Mouse (Mus musculus) embryonic facial prominence, embryonic 14.5 days (tissue): ENCODE data around the gene Krtap3-2. TPM values are rescaled to one million over a fixed set of nuclear protein-coding genes. Genes with fewer than 3 reads are reported as not detected.
A peak's percentile ranks its signal among the peaks of the same experiment; 100 is the strongest.

Source experiments
- ATAC-seq: fragments of 200-750 bp; cut with Nextera tagmentation; 2 replicates; pipeline ENCODE4 v1.8.0; 2017; ENCODE audit warnings: low read depth, moderate number of reproducible peaks, moderate TSS enrichment
- DNase-seq: peaks from one replicate; pipeline ENCODE4 v3.0.0-alpha.2; 2015; ENCODE audit warnings: low spot score
- H3K27ac ChIP-seq: fragments of 300-500 bp; sonication (generic); replicated peaks from 2 replicates; pipeline ENCODE4 v1.5.1; 2014; ENCODE audit warnings: low read depth, mild to moderate bottlenecking, low read length, moderate library complexity
- H3K27me3 ChIP-seq: fragments of 300-500 bp; sonication (generic); replicated peaks from 2 replicates; pipeline ENCODE4 v1.6.1; 2014; ENCODE audit warnings: low read length; ENCODE audit not compliant: control insufficient read depth, insufficient read depth
- H3K36me3 ChIP-seq: fragments of 300-500 bp; sonication (generic); 2 replicates; pipeline ENCODE4 v1.6.1; 2014; ENCODE audit warnings: low read length, mixed read lengths; ENCODE audit not compliant: control insufficient read depth, insufficient read depth
- H3K4me1 ChIP-seq: fragments of 300-500 bp; sonication (generic); 2 replicates; pipeline ENCODE4 v1.6.1; 2014; ENCODE audit warnings: antibody characterized with exemption, low read length; ENCODE audit not compliant: control insufficient read depth, insufficient read depth
- H3K4me2 ChIP-seq: fragments of 300-500 bp; sonication (generic); 2 replicates; pipeline ENCODE4 v1.6.1; 2014; ENCODE audit warnings: low read depth, mild to moderate bottlenecking, low read length, moderate library complexity, mixed read lengths
- H3K4me3 ChIP-seq: fragments of 300-500 bp; sonication (generic); 2 replicates; pipeline ENCODE4 v1.5.1; 2014; ENCODE audit warnings: low read depth, mild to moderate bottlenecking, low read length
- H3K9ac ChIP-seq: fragments of 300-500 bp; sonication (generic); 2 replicates; pipeline ENCODE4 v1.6.1; 2014; ENCODE audit warnings: low read depth, mild to moderate bottlenecking, low read length, moderate library complexity, mixed read lengths
- H3K9me3 ChIP-seq: fragments of 300-500 bp; sonication (generic); 2 replicates; pipeline ENCODE4 v1.6.1; 2016; ENCODE audit warnings: low read length; ENCODE audit not compliant: control insufficient read depth
- WGBS: fragments of 180-500 bp; shearing (Covaris S2); extraction: QIAGEN DNeasy Blood & Tissue Kit; methylation state at CpG from one replicate; pipeline ENCODE4 v1.1.7; 2014; 5-methylcytosine and 5-hydroxymethylcytosine counted together
- polyA plus RNA-seq: library from polyadenylated mRNA; unstranded; fragments of >200 nt; fragmentation: Nextera tagmentation; extraction: Ambion mirVana; gene quantifications from 2 replicates; pipeline ENCODE4 v1.2.1, GENCODE M21; 2014

Gene Krtap3-2
- polyA plus RNA-seq, 1 experiment from 2014 or later: not detected

GRCm38 (mm10) chr11:99574106-99574505, 17.5 kb upstream of the Krtap3-2 start:
- Histone ChIP-seq H3K4me2 (peak overlapping the region; percentile 30), H3K27me3 (no peaks in the 10 kb centered on the region), H3K4me1 (no peaks in the 10 kb centered on the region), H3K36me3 (no peaks in the 10 kb centered on the region), H3K9ac (no peak overlapping the region), H3K4me3 (no peak overlapping the region), H3K27ac (no peak overlapping the region), H3K9me3 (no peaks in the 10 kb centered on the region)
- WGBS: 3% methylated on average over 7 of the region's 7 CpGs
- ATAC-seq (peak; percentile 87), DNase-seq (peak; percentile 77)

- ATAC-seq (no peak), DNase-seq (no peak)
- Histone ChIP-seq H3K36me3 (no peaks in the 10 kb centered on the region), H3K27ac (no peak overlapping the region), H3K9me3 (no peaks in the 10 kb centered on the region), H3K4me2 (no peak overlapping the region), H3K4me1 (no peaks in the 10 kb centered on the region), H3K27me3 (no peaks in the 10 kb centered on the region), H3K4me3 (no peak overlapping the region), H3K9ac (no peak overlapping the region)
- WGBS: 58% methylated on average over 4 of the region's 4 CpGs
Observed at GRCm38 (mm10) chr11:99573164-99573563, 16.5 kb upstream of the Krtap3-2 start.

- Histone ChIP-seq H3K36me3 (no peaks in the 10 kb centered on the region), H3K27ac (no peak within 1 kb of the TSS), H3K4me3 (no peak within 1 kb of the TSS), H3K9me3 (no peaks in the 10 kb centered on the region), H3K27me3 (no peaks in the 10 kb centered on the region), H3K4me2 (no peak within 1 kb of the TSS), H3K4me1 (no peaks in the 10 kb centered on the region), H3K9ac (no peak within 1 kb of the TSS)
- no peak for ATAC-seq
- no peak for DNase-seq
- 90% methylated on average over 7 of the region's 7 CpGs for WGBS
Observed at GRCm38 (mm10) chr11:99566530-99566929, 9.9 kb upstream of the Krtap3-2 start, which contains the start of gene Krtap3-1. Gene Krtap3-1, minus strand, starts transcription at chr11:99566630.

- WGBS: 76% methylated on average over 6 of the region's 6 CpGs
- no peaks in the 10 kb centered on the region for H3K9me3 ChIP-seq
- H3K36me3 ChIP-seq: no peaks in the 10 kb centered on the region
- ATAC-seq (no peak), DNase-seq (no peak)
- no peak overlapping the region for H3K27ac ChIP-seq
- H3K4me3 ChIP-seq: no peak overlapping the region
- no peaks in the 10 kb centered on the region for H3K4me1 ChIP-seq
- H3K9ac ChIP-seq: no peak overlapping the region
- no peak overlapping the region for H3K4me2 ChIP-seq
- no peaks in the 10 kb centered on the region for H3K27me3 ChIP-seq
Observed at GRCm38 (mm10) chr11:99562580-99562979, 5.9 kb upstream of the Krtap3-2 start.

- H3K9me3 ChIP-seq: no peaks in the 10 kb centered on the region
- H3K4me3 ChIP-seq: no peak within 1 kb of the TSS
- WGBS: 95% methylated on average over 9 of the region's 9 CpGs
- no peak for ATAC-seq
- H3K4me2 ChIP-seq: no peak within 1 kb of the TSS
- H3K4me1 ChIP-seq: no peaks in the 10 kb centered on the region
- H3K27ac ChIP-seq: no peak within 1 kb of the TSS
- DNase-seq: no peak
- no peaks in the 10 kb centered on the region for H3K27me3 ChIP-seq
- no peaks in the 10 kb centered on the region for H3K36me3 ChIP-seq
- H3K9ac ChIP-seq: no peak within 1 kb of the TSS
Observed at GRCm38 (mm10) chr11:99559366-99559765, 2.7 kb upstream of the Krtap3-2 start, which contains the start of gene Gm11939. Gene Gm11939, minus strand, starts transcription at chr11:99559466.

- no peak for ATAC-seq
- 79% methylated on average over 3 of the region's 3 CpGs for WGBS
- DNase-seq: peak; percentile 9
Observed at GRCm38 (mm10) chr11:99557976-99558745, 1.5 kb upstream of the Krtap3-2 start.

GRCm38 (mm10) chr11:99556195-99556594, 458 bp downstream of the Krtap3-2 start:
- ATAC-seq (no peak), DNase-seq (no peak)
- H3K4me2 ChIP-seq: no peak overlapping the region
- H3K9me3 ChIP-seq: no peaks in the 10 kb centered on the region
- no peaks in the 10 kb centered on the region for H3K4me1 ChIP-seq
- H3K9ac ChIP-seq: no peak overlapping the region
- H3K36me3 ChIP-seq: no peaks in the 10 kb centered on the region
- WGBS: 88% methylated on average over 2 of the region's 2 CpGs
- H3K27me3 ChIP-seq: no peaks in the 10 kb centered on the region
- H3K4me3 ChIP-seq: no peak overlapping the region
- H3K27ac ChIP-seq: no peak overlapping the region

More at GRCm38 (mm10) chr11:99557976-99558745, 1.5 kb upstream of the Krtap3-2 start:
- Histone ChIP-seq H3K27me3 (no peaks in the 10 kb centered on the region), H3K4me2 (no peak overlapping the region), H3K4me1 (no peaks in the 10 kb centered on the region), H3K9me3 (no peaks in the 10 kb centered on the region), H3K4me3 (no peak overlapping the region), H3K27ac (no peak overlapping the region), H3K9ac (no peak overlapping the region), H3K36me3 (no peaks in the 10 kb centered on the region)

- Histone ChIP-seq H3K4me3 (no peak within 1 kb of the TSS), H3K27ac (no peak within 1 kb of the TSS), H3K27me3 (no peaks in the 10 kb centered on the region), H3K4me1 (no peaks in the 10 kb centered on the region), H3K4me2 (no peak within 1 kb of the TSS), H3K9me3 (no peaks in the 10 kb centered on the region), H3K36me3 (no peaks in the 10 kb centered on the region), H3K9ac (no peak within 1 kb of the TSS)
- DNase-seq (no peak), ATAC-seq (no peak; the same call in 1 of the 2 replicates)
- WGBS: 74% methylated on average over 4 of the region's 4 CpGs
Observed at GRCm38 (mm10) chr11:99550765-99551164, 5.9 kb downstream of the Krtap3-2 start, which contains the start of gene Krtap3-3. Gene Krtap3-3, minus strand, starts transcription at chr11:99550865.

- Histone ChIP-seq H3K36me3 (no peaks in the 10 kb centered on the region), H3K4me1 (no peaks in the 10 kb centered on the region), H3K9ac (no peak overlapping the region), H3K9me3 (no peaks in the 10 kb centered on the region), H3K4me2 (no peak overlapping the region), H3K27me3 (no peaks in the 10 kb centered on the region), H3K4me3 (no peak overlapping the region), H3K27ac (no peak overlapping the region)
- DNase-seq (no peak), ATAC-seq (no peak)
Observed at GRCm38 (mm10) chr11:99547892-99548291, 8.8 kb downstream of the Krtap3-2 start.
